ENCODE assay signal across 8 mouse cellular contexts in the genomic region with DNA sequence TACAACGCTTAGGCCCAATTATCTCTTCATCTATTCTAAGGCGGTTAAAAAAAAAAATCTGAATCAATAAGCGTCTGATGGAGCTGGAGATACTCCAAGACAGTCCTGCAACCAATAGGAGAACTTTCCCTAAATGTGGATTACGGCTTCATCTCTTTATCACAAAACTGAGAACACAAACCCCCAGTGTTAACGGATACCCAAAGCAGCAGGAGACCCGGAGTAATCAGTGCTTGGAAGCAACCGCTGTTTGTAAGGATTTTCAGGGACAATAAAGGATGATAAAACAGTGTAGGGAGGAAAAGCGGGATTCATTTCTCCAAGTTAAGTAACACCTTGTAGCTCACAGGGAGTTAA. TPM values are rescaled to one million over a fixed set of nuclear protein-coding genes. Genes with fewer than 3 reads are reported as not detected.
DNase-seq lines count a peak whose midpoint lies in the region; ATAC-seq and TF ChIP-seq lines count a peak whose summit lies in the region.

No protein-coding gene starts in this region.

- peak; percentile 29 to 56 for DNase-seq in left cerebral cortex, postnatal 25 days (ENCODE audit: low spot score in 2 of 2)
- DNase-seq in left cerebral cortex, adult 18-20 months (ENCODE audit: low spot score in 2 of 2): no peak
- DNase-seq in hindbrain, embryonic 11.5 days (ENCODE audit: low spot score): no peak
- DNase-seq in midbrain, embryonic 14.5 days: peak; percentile 66
- DNase-seq in adrenal gland, postnatal 36 days: no peak
- no peak for DNase-seq in thymus, postnatal 10 days (ENCODE audit: low spot score in 2 of 2)
- no peak for DNase-seq in adrenal gland, postnatal 14 days

- no peaks in the 10 kb centered on the region for H3K9me3 ChIP-seq in hindbrain, embryonic 11.5 days (ENCODE audit: control insufficient read depth, low read length)
- no peaks in the 10 kb centered on the region for H3K9me3 ChIP-seq in midbrain, embryonic 14.5 days (ENCODE audit: control insufficient read depth, low read length)

- no peaks in the 10 kb centered on the region for H3K36me3 ChIP-seq in hindbrain, embryonic 11.5 days (ENCODE audit: control insufficient read depth, insufficient read depth, low read length)
- H3K36me3 ChIP-seq in midbrain, embryonic 14.5 days (ENCODE audit: control insufficient read depth, insufficient read depth, low read length): no peaks in the 10 kb centered on the region

- no peak for ATAC-seq in hindbrain, embryonic 11.5 days (ENCODE audit: low FRiP score)
- peak; percentile 26; the same call in 1 of the 2 replicates for ATAC-seq in midbrain, embryonic 14.5 days (ENCODE audit: low FRiP score, low TSS enrichment)

- peak; percentile 33; the same call in 1 of the 2 replicates for TF ChIP-seq POLR2A in cortical plate, adult 2 months (IDR thresholded peaks at IDR 0.05; ENCODE audit: extremely low read depth, insufficient read depth, low read length)

- peak overlapping the region; percentile 99 for H3K27ac ChIP-seq in cortical plate, adult 2 months (ENCODE audit: insufficient read depth, low read length)
- peak overlapping the region; percentile 95 for H3K27ac ChIP-seq in hindbrain, embryonic 11.5 days (ENCODE audit: low read depth, low read length)
- H3K27ac ChIP-seq in midbrain, embryonic 14.5 days (replicated peaks; ENCODE audit: low read depth, low read length): peak overlapping the region; percentile 98

- H3K4me2 ChIP-seq in hindbrain, embryonic 11.5 days (replicated peaks; ENCODE audit: low read depth, low read length): peak overlapping the region; percentile 58
- peak overlapping the region; percentile 72 for H3K4me2 ChIP-seq in midbrain, embryonic 14.5 days (ENCODE audit: low read length)

- H3K27me3 ChIP-seq in hindbrain, embryonic 11.5 days (ENCODE audit: control insufficient read depth, insufficient read depth, low read length): no peaks in the 10 kb centered on the region
- no peaks in the 10 kb centered on the region for H3K27me3 ChIP-seq in midbrain, embryonic 14.5 days (ENCODE audit: control insufficient read depth, insufficient read depth, low read length)

- 8% methylated on average over 8 of the region's 8 CpGs for WGBS in hindbrain, embryonic 11.5 days
- 1% methylated on average over 8 of the region's 8 CpGs for WGBS in midbrain, embryonic 14.5 days

- no peak for TF ChIP-seq CTCF in cortical plate, adult 2 months (IDR thresholded peaks at IDR 0.05; ENCODE audit: extremely low read depth, insufficient read depth, low read length)

- peaks cover 1% of the 10 kb centered on the region; the same call in 1 of the 2 replicates for H3K4me1 ChIP-seq in cortical plate, adult 2 months (ENCODE audit: control insufficient read depth, insufficient read depth, low read length)
- H3K4me1 ChIP-seq in hindbrain, embryonic 11.5 days (replicated peaks; ENCODE audit: control insufficient read depth, insufficient read depth, low read length): no peaks in the 10 kb centered on the region
- H3K4me1 ChIP-seq in midbrain, embryonic 14.5 days (ENCODE audit: control insufficient read depth, insufficient read depth, low read length): peaks cover 30% of the 10 kb centered on the region

- peak overlapping the region; percentile 99 for H3K9ac ChIP-seq in hindbrain, embryonic 11.5 days (ENCODE audit: low read depth, low read length)
- peak overlapping the region; percentile 100 for H3K9ac ChIP-seq in midbrain, embryonic 14.5 days (replicated peaks; ENCODE audit: low read length)

- intact Hi-C loops in left cerebral cortex, postnatal 25 days (cut with DNase I): loop anchor here (5.0 kb wide), 3 partner anchors 35 to 120 kb away; a partner anchor contains a TSS

- peak overlapping the region; percentile 75 for H3K4me3 ChIP-seq in cortical plate, adult 2 months (ENCODE audit: insufficient read depth, low read length)
- peak overlapping the region; percentile 92 for H3K4me3 ChIP-seq in hindbrain, embryonic 11.5 days (ENCODE audit: low read depth, low read length)
- peak overlapping the region; percentile 94 for H3K4me3 ChIP-seq in midbrain, embryonic 14.5 days (replicated peaks; ENCODE audit: low read depth, low read length)

RNA-seq across cellular contexts. Expression of a gene that starts 0.9 kb away (rescaled TPM):
- 10 to 100 TPM; 13.1 to 14.1 TPM for total RNA-seq in left cerebral cortex, postnatal 25 days (2021)
- total RNA-seq in left cerebral cortex, adult 18-20 months (2021): 10 to 100 TPM; 12.8 to 18.3 TPM
- 3.9 and 4.7 TPM in 2 replicates for polyA plus RNA-seq in cortical plate, adult 2 months (2012; rRNA removed)
- polyA plus RNA-seq in hindbrain, embryonic 11.5 days (2014; fragmentation: Nextera tagmentation; extraction: Ambion mirVana): 12.6 and 16.2 TPM in 2 replicates
- polyA plus RNA-seq in midbrain, embryonic 14.5 days (2014; fragmentation: Nextera tagmentation; extraction: Ambion mirVana): 10.9 and 12.3 TPM in 2 replicates
- total RNA-seq in adrenal gland, postnatal 36 days (2021): 10 to 100 TPM; 24.5 to 27.2 TPM
- 17.2 and 21.5 TPM in 2 replicates for total RNA-seq in adrenal gland, postnatal 14 days (2021)

Comparison
In these comparisons a context has a peak if more than half of its experiments do, and no peak if none do; other contexts are left out.
1. DNase-seq: peak in left cerebral cortex, postnatal 25 days (2 of 2) and midbrain, embryonic 14.5 days (single experiment); none in left cerebral cortex, adult 18-20 months (0 of 2), hindbrain, embryonic 11.5 days (single experiment), adrenal gland, postnatal 36 days (0 of 2), thymus, postnatal 10 days (0 of 2) and adrenal gland, postnatal 14 days (single experiment).
2. Peak in every context shown above with its lines, with median percentiles within 50 percentile points of each other: H3K27ac ChIP-seq and H3K4me3 ChIP-seq.